Comparison of ENCODE assay signal across 8 mouse cellular contexts in the genomic region with DNA sequence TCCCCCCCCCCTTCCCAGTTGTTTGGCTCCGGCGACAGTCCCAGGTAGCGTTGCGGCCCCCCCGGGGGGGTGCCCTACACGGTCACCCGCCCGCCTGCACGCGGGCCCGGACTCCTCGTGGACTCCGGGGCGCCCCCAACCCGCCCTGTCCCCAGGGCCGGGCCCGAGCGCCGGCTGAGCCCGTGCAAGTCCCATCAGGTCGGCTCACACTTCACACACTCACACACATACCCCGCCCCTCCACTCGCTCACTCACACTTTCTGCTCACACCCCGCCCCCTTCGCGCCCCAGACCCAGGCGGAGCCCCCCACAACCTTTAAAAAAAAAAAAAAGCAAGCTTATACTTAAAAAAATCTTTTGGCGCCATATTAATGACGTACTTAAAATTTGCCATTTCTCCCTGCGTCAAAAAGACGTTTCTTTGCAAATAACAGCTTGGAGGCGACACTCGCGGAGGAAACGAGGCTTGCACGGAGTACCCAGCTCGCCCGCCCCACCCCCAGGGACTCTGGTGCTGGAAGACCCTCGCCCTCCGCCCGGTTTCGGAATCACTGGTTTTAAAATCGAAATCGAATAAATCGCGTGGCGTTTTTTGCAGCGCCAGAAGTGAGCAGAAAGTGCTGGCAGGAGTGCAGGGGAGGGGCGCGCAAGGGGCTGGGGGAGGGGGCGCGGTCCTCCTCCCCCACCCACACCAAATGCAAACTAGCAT. TPM values are rescaled to one million over a fixed set of nuclear protein-coding genes. Genes with fewer than 3 reads are reported as not detected.
DNase-seq lines count a peak whose midpoint lies in the region; ATAC-seq lines count a peak whose summit lies in the region.

No protein-coding gene starts in this region.

- peak overlapping the region; percentile 89 for H3K27ac ChIP-seq in intestine, embryonic 15.5 days

- H3K4me2 ChIP-seq in intestine, embryonic 15.5 days (replicated peaks) = peak overlapping the region; percentile 87

- H3K36me3 ChIP-seq in intestine, embryonic 15.5 days = no peaks in the 10 kb centered on the region

- intact Hi-C loops in gastrocnemius, postnatal 36 days (cut with DNase I) = loop anchor here (1.0 to 5.0 kb wide), 3 partner anchors 15 to 144 kb away; a partner anchor contains a TSS
- intact Hi-C loops in left cerebral cortex, postnatal 14 days (cut with DNase I) = no loop called here

- peak overlapping the region; percentile 61 for H3K4me3 ChIP-seq in intestine, embryonic 15.5 days (replicated peaks)

- H3K27me3 ChIP-seq in intestine, embryonic 15.5 days (replicated peaks) = no peaks in the 10 kb centered on the region

- H3K4me1 ChIP-seq in intestine, embryonic 15.5 days (replicated peaks) = peaks cover 21% of the 10 kb centered on the region

- peak overlapping the region; percentile 72 for H3K9ac ChIP-seq in intestine, embryonic 15.5 days

- under 1% methylated on average over 49 of the region's 52 CpGs for WGBS in intestine, embryonic 15.5 days

- no peaks in the 10 kb centered on the region for H3K9me3 ChIP-seq in intestine, embryonic 15.5 days

- peak; percentile 30 for ATAC-seq in common myeloid progenitor, adult 5-6 weeks (replicated peaks; ENCODE audit: low read depth, poor library complexity, severe bottlenecking)
- ATAC-seq in intestine, embryonic 15.5 days = peak; percentile 58
- ATAC-seq in megakaryocyte progenitor cell, adult 5-6 weeks (replicated peaks; ENCODE audit: poor library complexity) = peak; percentile 49

- peak; percentile 71 for DNase-seq in ZHBTc4 (ENCODE audit: low read depth, low spot score)
- DNase-seq in gastrocnemius, postnatal 36 days = peak; percentile 69 to 79
- peak; percentile 68 to 74 for DNase-seq in left cerebral cortex, postnatal 14 days (ENCODE audit: low spot score in 2 of 2)
- DNase-seq in right cerebral cortex, postnatal 14 days = peak; percentile 67
- DNase-seq in urinary bladder, postnatal 36 days (ENCODE audit: low spot score in 2 of 2) = peak; percentile 78 to 85

RNA-seq across cellular contexts. Expression of a gene that starts 0.5 kb away (rescaled TPM):
- total RNA-seq in common myeloid progenitor, adult 5-6 weeks (2017) = 8.1 and 12.7 TPM in 2 replicates
- total RNA-seq in gastrocnemius, postnatal 36 days (2021) = 1 to 10 TPM; 3.6 to 4.4 TPM
- polyA plus RNA-seq in intestine, embryonic 15.5 days (2015; fragmentation: Nextera tagmentation; extraction: Ambion mirVana) = 1.3 and 1.4 TPM in 2 replicates
- total RNA-seq in left cerebral cortex, postnatal 14 days (2021) = 10 to 100 TPM; 12.3 to 13.4 TPM
- total RNA-seq in megakaryocyte progenitor cell, adult 5-6 weeks (2015) = 5.7 and 7.7 TPM in 2 replicates
- total RNA-seq in megakaryocyte progenitor cell, adult 5-6 weeks (2017) = 6.0 and 7.0 TPM in 2 replicates

Comparison
In these comparisons a context has a peak if more than half of its experiments do, and no peak if none do; other contexts are left out.
1. Peak in every context shown above with its lines: DNase-seq, ATAC-seq, H3K4me3 ChIP-seq and H3K27ac ChIP-seq.